Mouse (Mus musculus): ENCODE data around the gene Tia1. TPM values are rescaled to one million over a fixed set of nuclear protein-coding genes. Genes with fewer than 3 reads are reported as not detected.

The Tia1 gene
- polyA plus RNA-seq, 1 experiment from 2014 or later, result 209 TPM

GRCm38 (mm10) chr6:86480189-86480831, 76.3 kb downstream of the Tia1 start:
- Histone ChIP-seq H3K36me3 (no peaks in the 10 kb centered on the region), H3K27ac (peak overlapping the region; percentile 83), H3K4me3 (peak overlapping the region; percentile 11; the same call in 1 of the 2 replicates), H3K27me3 (ENCODE audit: insufficient read depth, poor library complexity, severe bottlenecking) (no peaks in the 10 kb centered on the region), H3K9me3 (no peaks in the 10 kb centered on the region), H3K4me1 (replicated peaks) (peaks cover 39% of the 10 kb centered on the region)
- WGBS, result 36% methylated on average over 9 of the region's 9 CpGs
- DNase-seq (ENCODE audit: low spot score), result peak; percentile 39

- Histone ChIP-seq H3K27me3 (ENCODE audit: insufficient read depth, poor library complexity, severe bottlenecking) (no peaks in the 10 kb centered on the region), H3K9me3 (no peaks in the 10 kb centered on the region), H3K27ac (no peak overlapping the region), H3K36me3 (no peaks in the 10 kb centered on the region), H3K4me3 (no peak overlapping the region), H3K4me1 (replicated peaks) (peaks cover 39% of the 10 kb centered on the region)
- no peak for DNase-seq (ENCODE audit: low spot score)
- WGBS, result 92% methylated on average over 5 of the region's 5 CpGs
Observed at GRCm38 (mm10) chr6:86481871-86482270, 77.9 kb downstream of the Tia1 start.

Other genes starting within 250 kb of the Tia1 start
- 1.7 and 3.1 TPM in 2 replicates for gene Tgfa, start 209.0 kb upstream of the Tia1 start, polyA plus RNA-seq (2016; fragmentation: Nextera tagmentation; extraction: Ambion mirVana)
- gene Fam136a, start 38.6 kb upstream of the Tia1 start, polyA plus RNA-seq (2016; fragmentation: Nextera tagmentation; extraction: Ambion mirVana), result 150 and 167 TPM in 2 replicates
- 782 and 875 TPM in 2 replicates for gene Snrpg, start 32.9 kb upstream of the Tia1 start, polyA plus RNA-seq (2016; fragmentation: Nextera tagmentation; extraction: Ambion mirVana)
- 87.1 and 99.4 TPM in 2 replicates for gene Pcyox1, start 7.1 kb upstream of the Tia1 start, polyA plus RNA-seq (2016; fragmentation: Nextera tagmentation; extraction: Ambion mirVana)
- gene Gm44790, start 22.4 kb downstream of the Tia1 start, polyA plus RNA-seq (2016; fragmentation: Nextera tagmentation; extraction: Ambion mirVana), result 1.8 TPM in 1 of 2 replicates, not detected in the other
- gene C87436, start 34.2 kb downstream of the Tia1 start, polyA plus RNA-seq (2016; fragmentation: Nextera tagmentation; extraction: Ambion mirVana), result 24.4 and 26.2 TPM in 2 replicates
- 478 and 520 TPM in 2 replicates for gene Pcbp1, start 122.1 kb downstream of the Tia1 start, polyA plus RNA-seq (2016; fragmentation: Nextera tagmentation; extraction: Ambion mirVana)
- gene Asprv1, start 223.9 kb downstream of the Tia1 start, polyA plus RNA-seq (2016; fragmentation: Nextera tagmentation; extraction: Ambion mirVana), result 0.71 TPM in 2 replicates